Mouse (Mus musculus): ENCODE data around the gene Cbln3. TPM values are rescaled to one million over a fixed set of nuclear protein-coding genes. Genes with fewer than 3 reads are reported as not detected.

Cbln3 gene
- polyA plus RNA-seq, 1 experiment = 0.21 TPM

DNA sequence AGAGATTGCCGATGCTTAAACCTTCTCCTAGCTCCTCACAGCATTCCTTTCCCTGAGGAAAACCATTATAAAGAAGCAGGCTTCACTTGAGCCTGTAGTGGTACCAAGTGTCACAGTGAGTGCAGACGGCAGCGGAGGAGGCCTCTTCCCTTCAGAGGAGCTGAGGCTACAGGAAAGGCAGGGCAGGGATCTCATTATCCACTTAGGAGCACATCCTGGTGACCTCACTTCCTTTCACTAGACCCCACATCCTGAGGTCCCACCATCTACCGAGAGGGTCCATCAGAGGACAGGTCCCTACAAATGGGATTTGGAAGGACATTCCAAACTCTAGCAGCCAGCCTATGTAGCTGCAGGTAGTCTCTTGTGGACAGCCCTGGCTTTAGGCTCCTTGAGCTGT is 26.6 kb downstream of the Cbln3 start:
- Histone ChIP-seq H3K27me3 (ENCODE audit: control insufficient read depth, insufficient read depth, low read length, poor library complexity, severe bottlenecking) (no peaks in the 10 kb centered on the region), H3K9ac (ENCODE audit: low read depth, poor library complexity, severe bottlenecking) (no peak overlapping the region), H3K4me3 (ENCODE audit: low read depth, low read length) (no peak overlapping the region), H3K4me1 (ENCODE audit: control insufficient read depth, insufficient read depth, low read length) (peaks cover 3% of the 10 kb centered on the region), H3K27ac (ENCODE audit: insufficient read depth, low read length) (no peak overlapping the region), H3K36me3 (ENCODE audit: control insufficient read depth, insufficient read depth, low read length, poor library complexity, severe bottlenecking) (peaks cover 4% of the 10 kb centered on the region; the same call in 1 of the 2 replicates), H3K9me3 (replicated peaks; ENCODE audit: control insufficient read depth, insufficient read depth, low read length, poor library complexity, severe bottlenecking) (no peaks in the 10 kb centered on the region)
- TF ChIP-seq POLR2A (IDR thresholded peaks at IDR 0.05; ENCODE audit: insufficient read depth, low read length) (no peak), CTCF (IDR thresholded peaks at IDR 0.05; ENCODE audit: low read depth, low read length) (no peak), EP300 (IDR thresholded peaks at IDR 0.05; ENCODE audit: insufficient read depth, low read depth, low read length) (no peak)

DNA sequence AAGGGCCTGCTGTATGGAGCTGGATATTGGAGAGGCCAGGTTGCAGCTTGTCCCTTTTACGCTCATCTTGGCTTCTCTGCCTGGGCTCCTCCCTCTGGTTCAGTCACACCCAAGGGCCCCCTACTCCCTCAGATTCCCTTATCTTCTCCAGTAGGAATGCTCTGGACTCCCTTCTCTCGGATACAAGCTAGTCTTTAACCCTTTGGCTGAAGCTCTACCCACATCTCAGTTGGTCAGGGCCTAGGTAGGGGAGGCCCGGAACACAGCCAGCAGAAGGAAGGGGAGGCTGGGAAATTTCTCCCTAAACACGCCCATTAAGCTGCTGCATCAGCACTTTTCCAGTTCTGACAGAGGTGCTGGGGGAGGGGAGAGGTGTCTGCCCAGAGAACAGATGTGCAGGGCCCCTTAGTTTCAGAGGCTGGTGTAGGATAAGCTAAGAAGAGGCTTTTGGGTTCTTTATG is 29.1 kb downstream of the Cbln3 start:
- H3K9me3 ChIP-seq (replicated peaks; ENCODE audit: control insufficient read depth, insufficient read depth, low read length, poor library complexity, severe bottlenecking) = no peaks in the 10 kb centered on the region
- H3K4me3 ChIP-seq (ENCODE audit: low read depth, low read length) = peak overlapping the region; percentile 67
- peak overlapping the region; percentile 60 for H3K27ac ChIP-seq (ENCODE audit: insufficient read depth, low read length)
- H3K27me3 ChIP-seq (ENCODE audit: control insufficient read depth, insufficient read depth, low read length, poor library complexity, severe bottlenecking) = no peaks in the 10 kb centered on the region
- H3K4me1 ChIP-seq (ENCODE audit: control insufficient read depth, insufficient read depth, low read length) = peaks cover 4% of the 10 kb centered on the region
- H3K36me3 ChIP-seq (ENCODE audit: control insufficient read depth, insufficient read depth, low read length, poor library complexity, severe bottlenecking) = peaks cover 4% of the 10 kb centered on the region; the same call in 1 of the 2 replicates
- TF ChIP-seq POLR2A (IDR thresholded peaks at IDR 0.05; ENCODE audit: insufficient read depth, low read length) = no peak
- TF ChIP-seq EP300 (IDR thresholded peaks at IDR 0.05; ENCODE audit: insufficient read depth, low read depth, low read length) = 0 out of 2 replicates have a peak, but pooled peaks have one; percentile 39
- H3K9ac ChIP-seq (ENCODE audit: low read depth, poor library complexity, severe bottlenecking) = peak overlapping the region; percentile 43

DNA sequence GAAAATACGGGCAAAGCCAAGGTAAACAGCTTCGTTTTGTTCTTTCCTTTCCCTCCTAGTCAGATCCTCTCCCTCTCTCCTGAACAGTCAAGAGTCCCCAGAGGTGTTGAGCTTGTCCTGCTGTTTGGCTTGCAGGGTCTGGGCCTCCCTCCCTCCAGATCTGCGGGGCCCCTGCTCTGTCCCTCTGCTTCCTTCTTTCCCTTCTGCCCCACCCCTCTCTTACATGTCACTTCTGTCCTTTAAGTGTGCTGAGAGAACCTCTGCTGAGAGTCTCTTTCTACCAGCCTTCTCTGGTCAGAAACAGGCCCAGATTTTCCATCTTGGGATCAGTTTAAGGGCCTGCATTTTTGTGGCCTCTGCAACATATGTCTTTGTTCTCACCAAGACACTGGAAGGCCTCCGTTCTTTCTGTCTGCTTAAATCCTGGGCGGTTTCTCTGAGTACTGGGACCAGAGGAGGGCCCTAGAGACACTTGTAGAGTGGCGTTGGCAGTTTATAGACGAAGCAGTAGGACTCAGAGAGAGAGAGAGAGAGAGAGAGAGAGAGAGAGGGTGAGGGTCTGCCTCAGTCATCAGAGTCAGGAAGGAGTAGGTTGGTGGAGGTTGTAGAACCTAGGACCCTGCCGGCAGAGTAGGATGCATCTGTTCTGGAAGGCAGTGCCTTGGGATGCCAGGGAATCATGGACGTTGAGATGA is 29.6 kb downstream of the Cbln3 start:
- Histone ChIP-seq H3K9me3 (replicated peaks; ENCODE audit: control insufficient read depth, insufficient read depth, low read length, poor library complexity, severe bottlenecking) (no peaks in the 10 kb centered on the region), H3K9ac (ENCODE audit: low read depth, poor library complexity, severe bottlenecking) (peak overlapping the region; percentile 43), H3K27ac (ENCODE audit: insufficient read depth, low read length) (peak overlapping the region; percentile 60), H3K4me3 (ENCODE audit: low read depth, low read length) (peak overlapping the region; percentile 67), H3K4me1 (ENCODE audit: control insufficient read depth, insufficient read depth, low read length) (peaks cover 4% of the 10 kb centered on the region), H3K27me3 (ENCODE audit: control insufficient read depth, insufficient read depth, low read length, poor library complexity, severe bottlenecking) (no peaks in the 10 kb centered on the region), H3K36me3 (ENCODE audit: control insufficient read depth, insufficient read depth, low read length, poor library complexity, severe bottlenecking) (peaks cover 4% of the 10 kb centered on the region; the same call in 1 of the 2 replicates)
- TF ChIP-seq EP300 (IDR thresholded peaks at IDR 0.05; ENCODE audit: insufficient read depth, low read depth, low read length) = no peak
- TF ChIP-seq CTCF (IDR thresholded peaks at IDR 0.05; ENCODE audit: low read depth, low read length) = no peak
- no peak for TF ChIP-seq POLR2A (IDR thresholded peaks at IDR 0.05; ENCODE audit: insufficient read depth, low read length)

DNA sequence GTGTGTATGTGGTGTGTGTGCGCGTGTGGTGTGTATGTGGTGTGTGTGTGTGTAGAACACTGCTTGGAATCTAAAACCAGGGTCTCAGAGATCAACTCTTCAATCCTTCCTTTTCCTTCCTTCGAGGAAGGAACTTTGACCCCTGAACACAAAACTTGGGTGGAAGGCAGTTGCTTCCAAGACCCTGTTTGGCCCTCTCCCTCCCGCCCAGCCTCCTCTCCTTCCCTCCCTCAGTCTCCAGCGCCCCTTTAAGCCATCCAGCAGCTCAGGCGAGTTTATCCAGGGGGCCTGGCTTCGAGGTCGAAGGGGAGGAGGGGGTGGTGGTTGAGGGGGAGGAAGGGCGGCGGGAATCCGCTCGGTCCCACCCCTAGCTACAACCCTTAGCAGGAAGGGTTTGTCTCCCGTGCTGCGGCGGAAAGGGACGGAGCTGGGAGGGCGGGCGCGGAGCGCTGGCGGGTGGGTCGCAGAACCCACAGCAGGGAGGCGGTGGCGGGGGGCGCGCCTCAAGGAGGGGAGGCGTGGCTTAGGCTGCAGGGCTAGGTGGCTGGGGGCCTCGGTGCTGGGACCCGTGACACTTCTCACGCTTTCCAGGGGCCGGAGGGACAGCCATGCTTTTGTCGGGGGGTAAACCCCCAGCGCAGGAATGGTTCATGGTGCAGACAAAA is 30.4 kb downstream of the Cbln3 start, which contains the start of gene Nynrin:
Gene Nynrin (plus strand): TSS at position 390 of the 665 bp plus-strand sequence.
- Histone ChIP-seq H3K4me3 (ENCODE audit: low read depth, low read length) (peak within 1 kb of the TSS; percentile 67), H3K9me3 (replicated peaks; ENCODE audit: control insufficient read depth, insufficient read depth, low read length, poor library complexity, severe bottlenecking) (no peaks in the 10 kb centered on the region), H3K9ac (ENCODE audit: low read depth, poor library complexity, severe bottlenecking) (peak within 1 kb of the TSS; percentile 43), H3K4me1 (ENCODE audit: control insufficient read depth, insufficient read depth, low read length) (peaks cover 2% of the 10 kb centered on the region), H3K27ac (ENCODE audit: insufficient read depth, low read length) (peak within 1 kb of the TSS; percentile 86), H3K27me3 (ENCODE audit: control insufficient read depth, insufficient read depth, low read length, poor library complexity, severe bottlenecking) (no peaks in the 10 kb centered on the region), H3K36me3 (ENCODE audit: control insufficient read depth, insufficient read depth, low read length, poor library complexity, severe bottlenecking) (peaks cover 4% of the 10 kb centered on the region; the same call in 1 of the 2 replicates)
- TF ChIP-seq EP300 (IDR thresholded peaks at IDR 0.05; ENCODE audit: insufficient read depth, low read depth, low read length) = peak; percentile 11; the same call in 1 of the 2 replicates
- no peak for TF ChIP-seq CTCF (IDR thresholded peaks at IDR 0.05; ENCODE audit: low read depth, low read length)

DNA sequence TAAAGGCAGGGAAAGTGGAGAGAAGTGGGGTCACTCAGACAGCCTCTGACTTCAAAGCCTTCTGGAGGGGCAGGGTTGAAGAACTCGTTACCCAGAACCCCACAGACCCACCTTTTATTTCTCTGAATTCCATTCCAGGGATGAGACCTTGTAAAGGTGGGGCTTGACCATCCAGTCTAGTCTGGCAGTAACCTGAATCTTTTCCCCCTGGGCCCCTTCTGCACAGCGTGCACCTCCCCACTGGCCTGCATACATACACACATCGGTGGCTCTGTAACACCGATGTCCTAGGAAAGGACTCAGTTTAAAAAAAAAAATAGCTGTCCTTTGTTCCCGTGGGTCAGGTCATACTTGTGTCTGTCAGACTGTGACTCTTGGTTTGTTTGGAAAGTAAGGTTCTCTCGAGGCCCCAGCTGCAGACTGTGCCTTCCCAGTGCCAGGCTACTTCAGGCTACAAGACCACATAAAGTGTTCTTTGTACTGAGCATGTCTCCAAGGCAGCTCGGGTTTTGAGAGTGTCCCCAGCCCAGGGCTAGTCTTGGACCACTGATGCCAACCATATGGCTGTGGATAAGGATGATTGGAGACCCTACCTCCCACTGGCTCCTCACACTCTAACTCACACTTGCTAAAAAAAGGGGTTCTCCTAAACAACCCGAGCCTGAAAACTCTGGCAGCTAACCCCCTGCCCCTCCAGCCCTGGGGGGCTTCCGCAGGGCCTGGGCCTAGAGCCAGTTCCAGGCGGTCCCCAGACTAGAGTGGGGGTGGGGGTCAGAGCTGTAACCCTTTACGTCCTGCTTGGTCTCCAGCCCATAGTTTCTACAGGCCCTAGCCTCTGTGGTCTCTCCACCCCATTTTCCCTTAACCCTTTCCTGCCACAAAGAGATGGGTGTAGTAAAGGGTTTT is 31.3 kb downstream of the Cbln3 start:
- Histone ChIP-seq H3K27ac (ENCODE audit: insufficient read depth, low read length) (peak overlapping the region; percentile 86), H3K27me3 (ENCODE audit: control insufficient read depth, insufficient read depth, low read length, poor library complexity, severe bottlenecking) (no peaks in the 10 kb centered on the region), H3K9ac (ENCODE audit: low read depth, poor library complexity, severe bottlenecking) (peak overlapping the region; percentile 43), H3K36me3 (ENCODE audit: control insufficient read depth, insufficient read depth, low read length, poor library complexity, severe bottlenecking) (peaks cover 4% of the 10 kb centered on the region; the same call in 1 of the 2 replicates), H3K4me3 (ENCODE audit: low read depth, low read length) (peak overlapping the region; percentile 67), H3K9me3 (replicated peaks; ENCODE audit: control insufficient read depth, insufficient read depth, low read length, poor library complexity, severe bottlenecking) (no peaks in the 10 kb centered on the region), H3K4me1 (ENCODE audit: control insufficient read depth, insufficient read depth, low read length) (peaks cover 2% of the 10 kb centered on the region)
- no peak for TF ChIP-seq CTCF (IDR thresholded peaks at IDR 0.05; ENCODE audit: low read depth, low read length)
- TF ChIP-seq EP300 (IDR thresholded peaks at IDR 0.05; ENCODE audit: insufficient read depth, low read depth, low read length) = peak; percentile 86; the same call in 1 of the 2 replicates

Data from ES-Bruce4 (cell line).